Mouse (Mus musculus): Measurements from ENCODE around the gene Dgkk. TPM values are rescaled to one million over a fixed set of nuclear protein-coding genes. Genes with fewer than 3 reads are reported as not detected.

Gene Dgkk
- polyA plus RNA-seq, 1 experiment = not detected

DNA sequence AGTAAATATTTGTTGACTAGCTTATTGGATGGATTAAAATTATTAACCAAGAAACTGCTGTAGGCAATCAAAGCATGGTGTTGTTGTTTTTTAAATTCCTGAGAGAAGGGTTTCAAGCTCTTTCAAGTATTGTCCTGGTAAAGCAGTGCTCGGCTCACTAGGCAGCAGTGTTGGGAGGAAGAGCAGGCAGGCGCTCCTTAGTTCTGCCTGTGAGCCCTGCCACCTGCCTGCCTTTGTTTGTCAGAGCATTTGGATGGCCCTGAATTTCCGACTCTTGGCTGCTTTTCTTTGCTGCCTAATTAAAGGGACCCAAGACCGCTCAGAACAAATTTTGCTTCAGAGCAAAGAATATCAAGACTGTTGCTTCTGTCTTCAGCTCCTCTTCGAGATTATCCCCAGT is 114.8 kb downstream of the Dgkk start:
- Histone ChIP-seq H3ac (ENCODE audit: control insufficient read depth, insufficient read length) (no peak overlapping the region), H3K79me2 (ENCODE audit: control insufficient read depth, insufficient read depth) (no peaks in the 10 kb centered on the region), H3K4me2 (ENCODE audit: low read depth) (no peak overlapping the region), H3K4me3 (no peak overlapping the region), H3K36me3 (ENCODE audit: control insufficient read depth, insufficient read depth) (no peaks in the 10 kb centered on the region), H3K27me3 (ENCODE audit: control insufficient read depth, insufficient read depth, insufficient read length) (no peaks in the 10 kb centered on the region)
- TF ChIP-seq CEBPB (IDR thresholded peaks at IDR 0.05; ENCODE audit: insufficient read depth, poor library complexity, severe bottlenecking) (no peak), TCF12 (IDR thresholded peaks at IDR 0.05; ENCODE audit: insufficient read depth, poor library complexity, severe bottlenecking) (no peak), POLR2AphosphoS2 (IDR thresholded peaks at IDR 0.05; ENCODE audit: insufficient read length, low read depth) (no peak), MYOG (IDR thresholded peaks at IDR 0.05; ENCODE audit: control insufficient read depth in 1 of 3, insufficient read depth in 1 of 3, insufficient read length in 2 of 3, low read depth in 2 of 3) (no peak), POLR2A (IDR thresholded peaks at IDR 0.05; ENCODE audit: insufficient read length, low read depth) (no peak), E2F4 (IDR thresholded peaks at IDR 0.05; ENCODE audit: insufficient read depth) (no peak), TCF3 (IDR thresholded peaks at IDR 0.05; ENCODE audit: insufficient read length, low read depth) (no peak), USF1 (IDR thresholded peaks at IDR 0.05; ENCODE audit: low read depth) (no peak), SRF (IDR thresholded peaks at IDR 0.05; ENCODE audit: control insufficient read depth, insufficient read length, low read depth) (no peak), REST (IDR thresholded peaks at IDR 0.05; ENCODE audit: insufficient read depth, insufficient read length) (no peak), MYOD1 (IDR thresholded peaks at IDR 0.05; ENCODE audit: control insufficient read depth in 1 of 3, insufficient read length in 2 of 3, low read depth in 2 of 3) (no peak), MAX (IDR thresholded peaks at IDR 0.05; ENCODE audit: low read depth) (no peak)

- H3ac ChIP-seq (ENCODE audit: control insufficient read depth, insufficient read length) = no peak overlapping the region
- H3K4me3 ChIP-seq = no peak overlapping the region
- H3K36me3 ChIP-seq (ENCODE audit: control insufficient read depth, insufficient read depth) = no peaks in the 10 kb centered on the region
- no peaks in the 10 kb centered on the region for H3K27me3 ChIP-seq (ENCODE audit: control insufficient read depth, insufficient read depth, insufficient read length)
- no peak overlapping the region for H3K4me2 ChIP-seq (ENCODE audit: low read depth)
- TF ChIP-seq POLR2A (IDR thresholded peaks at IDR 0.05; ENCODE audit: insufficient read length, low read depth) (no peak), POLR2AphosphoS2 (IDR thresholded peaks at IDR 0.05; ENCODE audit: insufficient read length, low read depth) (no peak), REST (IDR thresholded peaks at IDR 0.05; ENCODE audit: insufficient read depth, insufficient read length) (no peak), USF1 (IDR thresholded peaks at IDR 0.05; ENCODE audit: low read depth) (no peak), CEBPB (IDR thresholded peaks at IDR 0.05; ENCODE audit: insufficient read depth, poor library complexity, severe bottlenecking) (no peak), MYOD1 (IDR thresholded peaks at IDR 0.05; ENCODE audit: control insufficient read depth in 1 of 3, insufficient read length in 2 of 3, low read depth in 2 of 3) (no peak), TCF12 (IDR thresholded peaks at IDR 0.05; ENCODE audit: insufficient read depth, poor library complexity, severe bottlenecking) (no peak), MYOG (IDR thresholded peaks at IDR 0.05; ENCODE audit: control insufficient read depth in 1 of 3, insufficient read depth in 1 of 3, insufficient read length in 2 of 3, low read depth in 2 of 3) (no peak), TCF3 (IDR thresholded peaks at IDR 0.05; ENCODE audit: insufficient read length, low read depth) (no peak), MAX (IDR thresholded peaks at IDR 0.05; ENCODE audit: low read depth) (no peak), SRF (IDR thresholded peaks at IDR 0.05; ENCODE audit: control insufficient read depth, insufficient read length, low read depth) (no peak), E2F4 (IDR thresholded peaks at IDR 0.05; ENCODE audit: insufficient read depth) (no peak)
- H3K79me2 ChIP-seq (ENCODE audit: control insufficient read depth, insufficient read depth) = no peaks in the 10 kb centered on the region
Observed at GRCm38 (mm10) chrX:6911047-6911446, 131.9 kb downstream of the Dgkk start.

- H3K36me3 ChIP-seq (ENCODE audit: control insufficient read depth, insufficient read depth) = no peaks in the 10 kb centered on the region
- no peaks in the 10 kb centered on the region for H3K79me2 ChIP-seq (ENCODE audit: control insufficient read depth, insufficient read depth)
- no peaks in the 10 kb centered on the region for H3K27me3 ChIP-seq (ENCODE audit: control insufficient read depth, insufficient read depth, insufficient read length)
- no peak overlapping the region for H3K4me2 ChIP-seq (ENCODE audit: low read depth)
- no peak overlapping the region for H3ac ChIP-seq (ENCODE audit: control insufficient read depth, insufficient read length)
- no peak overlapping the region for H3K4me3 ChIP-seq
- TF ChIP-seq CEBPB (IDR thresholded peaks at IDR 0.05; ENCODE audit: insufficient read depth, poor library complexity, severe bottlenecking) (no peak), TCF12 (IDR thresholded peaks at IDR 0.05; ENCODE audit: insufficient read depth, poor library complexity, severe bottlenecking) (no peak), POLR2AphosphoS2 (IDR thresholded peaks at IDR 0.05; ENCODE audit: insufficient read length, low read depth) (no peak), MYOG (IDR thresholded peaks at IDR 0.05; ENCODE audit: control insufficient read depth in 1 of 3, insufficient read depth in 1 of 3, insufficient read length in 2 of 3, low read depth in 2 of 3) (no peak), POLR2A (IDR thresholded peaks at IDR 0.05; ENCODE audit: insufficient read length, low read depth) (no peak), E2F4 (IDR thresholded peaks at IDR 0.05; ENCODE audit: insufficient read depth) (no peak), SRF (IDR thresholded peaks at IDR 0.05; ENCODE audit: control insufficient read depth, insufficient read length, low read depth) (no peak)
Observed at GRCm38 (mm10) chrX:6922165-6922564, 143.1 kb downstream of the Dgkk start.

GRCm38 (mm10) chrX:6926224-6926623 is 147.1 kb downstream of the Dgkk start:
- no peak overlapping the region for H3ac ChIP-seq (ENCODE audit: control insufficient read depth, insufficient read length)
- TF ChIP-seq MYOG (IDR thresholded peaks at IDR 0.05; ENCODE audit: control insufficient read depth in 1 of 3, insufficient read depth in 1 of 3, insufficient read length in 2 of 3, low read depth in 2 of 3) (no peak), POLR2AphosphoS2 (IDR thresholded peaks at IDR 0.05; ENCODE audit: insufficient read length, low read depth) (no peak), E2F4 (IDR thresholded peaks at IDR 0.05; ENCODE audit: insufficient read depth) (no peak), USF1 (IDR thresholded peaks at IDR 0.05; ENCODE audit: low read depth) (no peak), TCF12 (IDR thresholded peaks at IDR 0.05; ENCODE audit: insufficient read depth, poor library complexity, severe bottlenecking) (no peak), REST (IDR thresholded peaks at IDR 0.05; ENCODE audit: insufficient read depth, insufficient read length) (no peak), TCF3 (IDR thresholded peaks at IDR 0.05; ENCODE audit: insufficient read length, low read depth) (no peak)
- no peak overlapping the region for H3K4me3 ChIP-seq
- H3K4me2 ChIP-seq (ENCODE audit: low read depth) = no peak overlapping the region
- no peaks in the 10 kb centered on the region for H3K79me2 ChIP-seq (ENCODE audit: control insufficient read depth, insufficient read depth)
- H3K36me3 ChIP-seq (ENCODE audit: control insufficient read depth, insufficient read depth) = no peaks in the 10 kb centered on the region
- no peaks in the 10 kb centered on the region for H3K27me3 ChIP-seq (ENCODE audit: control insufficient read depth, insufficient read depth, insufficient read length)

DNA sequence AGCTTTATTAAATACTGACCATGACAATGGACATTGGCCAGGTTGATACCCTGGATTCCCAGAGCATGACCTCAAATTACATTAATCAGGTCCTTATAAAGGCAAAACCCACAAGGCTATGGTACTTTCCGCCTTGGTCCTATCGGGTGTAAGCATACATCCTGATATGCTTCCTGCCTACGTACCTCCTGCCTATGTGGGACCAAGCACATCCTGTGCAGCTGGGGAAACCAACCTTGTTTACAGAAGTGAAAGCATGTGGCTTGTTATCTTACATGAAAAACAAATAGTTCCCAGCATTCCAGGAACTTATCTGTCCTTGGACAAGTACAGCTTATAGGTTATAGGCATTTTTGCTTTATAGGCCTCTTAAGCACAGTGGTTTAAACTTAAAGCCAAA is 189.5 kb downstream of the Dgkk start:
- H3ac ChIP-seq (ENCODE audit: control insufficient read depth, insufficient read length) = no peak overlapping the region
- TF ChIP-seq SRF (IDR thresholded peaks at IDR 0.05; ENCODE audit: control insufficient read depth, insufficient read length, low read depth) (no peak), MAX (IDR thresholded peaks at IDR 0.05; ENCODE audit: low read depth) (no peak), USF1 (IDR thresholded peaks at IDR 0.05; ENCODE audit: low read depth) (no peak), E2F4 (IDR thresholded peaks at IDR 0.05; ENCODE audit: insufficient read depth) (no peak), MYOD1 (IDR thresholded peaks at IDR 0.05; ENCODE audit: control insufficient read depth in 1 of 3, insufficient read length in 2 of 3, low read depth in 2 of 3) (no peak), TCF12 (IDR thresholded peaks at IDR 0.05; ENCODE audit: insufficient read depth, poor library complexity, severe bottlenecking) (no peak), CEBPB (IDR thresholded peaks at IDR 0.05; ENCODE audit: insufficient read depth, poor library complexity, severe bottlenecking) (no peak), POLR2A (IDR thresholded peaks at IDR 0.05; ENCODE audit: insufficient read length, low read depth) (no peak), REST (IDR thresholded peaks at IDR 0.05; ENCODE audit: insufficient read depth, insufficient read length) (no peak), MYOG (IDR thresholded peaks at IDR 0.05; ENCODE audit: control insufficient read depth in 1 of 3, insufficient read depth in 1 of 3, insufficient read length in 2 of 3, low read depth in 2 of 3) (no peak), TCF3 (IDR thresholded peaks at IDR 0.05; ENCODE audit: insufficient read length, low read depth) (no peak), POLR2AphosphoS2 (IDR thresholded peaks at IDR 0.05; ENCODE audit: insufficient read length, low read depth) (no peak)
- H3K27me3 ChIP-seq (ENCODE audit: control insufficient read depth, insufficient read depth, insufficient read length) = no peaks in the 10 kb centered on the region
- H3K4me2 ChIP-seq (ENCODE audit: low read depth) = no peak overlapping the region
- no peaks in the 10 kb centered on the region for H3K79me2 ChIP-seq (ENCODE audit: control insufficient read depth, insufficient read depth)
- H3K4me3 ChIP-seq = no peak overlapping the region
- no peaks in the 10 kb centered on the region for H3K36me3 ChIP-seq (ENCODE audit: control insufficient read depth, insufficient read depth)
